22 mouse cellular contexts compared by ENCODE assay signal in genomic region chr1:61997711-61998110, GRCm38 (mm10).
DNase-seq lines count a peak whose midpoint lies in the region; ATAC-seq lines count a peak whose summit lies in the region.
"Had no signal": no experiment of that assay in that cellular context is flagged by ENCODE, and none has a peak within 500 bp of the region (broad histone marks: within the 10 kb centered on the region; RNA-seq: fewer than 3 reads in every experiment).

No protein-coding gene starts in this region.

- H3K9ac ChIP-seq in midbrain, embryonic 12.5 days (replicated peaks): no peak overlapping the region
- no peak overlapping the region for H3K9ac ChIP-seq in hindbrain, embryonic 12.5 days
- H3K9ac ChIP-seq: embryonic facial prominence, embryonic 12.5 days; heart, embryonic 15.5 days; limb, embryonic 15.5 days; neural tube, embryonic 13.5 days had no signal

- no peak overlapping the region for H3K27ac ChIP-seq in midbrain, embryonic 12.5 days (replicated peaks)
- H3K27ac ChIP-seq in midbrain, embryonic 10.5 days (replicated peaks): no peak overlapping the region
- 0 out of 2 replicates have a peak overlapping the region, but pooled peaks have one; percentile 35 for H3K27ac ChIP-seq in hindbrain, embryonic 12.5 days
- H3K27ac ChIP-seq: embryonic facial prominence, embryonic 12.5 days; heart, embryonic 15.5 days; limb, embryonic 15.5 days; neural tube, embryonic 13.5 days had no signal

- H3K4me1 ChIP-seq in midbrain, embryonic 12.5 days: peaks cover 11% of the 10 kb centered on the region
- peaks cover 12% of the 10 kb centered on the region for H3K4me1 ChIP-seq in midbrain, embryonic 10.5 days
- peaks cover 11% of the 10 kb centered on the region for H3K4me1 ChIP-seq in hindbrain, embryonic 12.5 days
- H3K4me1 ChIP-seq: embryonic facial prominence, embryonic 12.5 days; heart, embryonic 15.5 days; limb, embryonic 15.5 days had no signal

- no peak overlapping the region for H3K4me3 ChIP-seq in midbrain, embryonic 12.5 days
- no peak overlapping the region for H3K4me3 ChIP-seq in midbrain, embryonic 10.5 days
- no peak overlapping the region for H3K4me3 ChIP-seq in hindbrain, embryonic 12.5 days
- H3K4me3 ChIP-seq: embryonic facial prominence, embryonic 12.5 days; erythroblast, embryonic 14.5 days; heart, embryonic 15.5 days; limb, embryonic 15.5 days; neural tube, embryonic 13.5 days had no signal

- 13% methylated on average over 3 of the region's 3 CpGs for WGBS in midbrain, embryonic 12.5 days
- WGBS in midbrain, embryonic 10.5 days: 46% methylated on average over 3 of the region's 3 CpGs
- WGBS in hindbrain, embryonic 12.5 days: 22% methylated on average over 3 of the region's 3 CpGs

- no peak overlapping the region for H3K4me2 ChIP-seq in midbrain, embryonic 12.5 days (replicated peaks)
- H3K4me2 ChIP-seq in hindbrain, embryonic 12.5 days (replicated peaks): no peak overlapping the region
- H3K4me2 ChIP-seq: embryonic facial prominence, embryonic 12.5 days; heart, embryonic 15.5 days; limb, embryonic 15.5 days; neural tube, embryonic 13.5 days had no signal

- ATAC-seq in midbrain, embryonic 12.5 days (ENCODE audit: low FRiP score, low read depth): peak; percentile 84
- ATAC-seq in hindbrain, embryonic 12.5 days (ENCODE audit: low FRiP score): peak; percentile 64; the same call in 1 of the 2 replicates
- ATAC-seq: Patski had no signal

- H3K36me3 ChIP-seq in midbrain, embryonic 12.5 days: no peaks in the 10 kb centered on the region
- H3K36me3 ChIP-seq in midbrain, embryonic 10.5 days: no peaks in the 10 kb centered on the region
- no peaks in the 10 kb centered on the region for H3K36me3 ChIP-seq in hindbrain, embryonic 12.5 days
- H3K36me3 ChIP-seq: embryonic facial prominence, embryonic 12.5 days; heart, embryonic 15.5 days; limb, embryonic 15.5 days; neural tube, embryonic 13.5 days had no signal

- DNase-seq in embryo, embryonic 10 days (ENCODE audit: low spot score): peak; percentile 22
- no peak for DNase-seq in embryo, embryonic 9.5 days (ENCODE audit: extremely low spot score)
- no peak for DNase-seq in midbrain, embryonic 10.5 days (ENCODE audit: low spot score)
- no peak for DNase-seq in liver
- no peak for DNase-seq in layer of hippocampus, postnatal 10 days (ENCODE audit: low spot score in 2 of 2)
- DNase-seq in right cerebral cortex, postnatal 4 days: no peak
- DNase-seq: adrenal gland, postnatal 10 days; cerebellum, adult 11-12 months; cerebellum, postnatal 36 days; gastrocnemius, postnatal 36 days; kidney, adult 11 months; lung, postnatal 10 days; spleen, adult 18-20 months; thymus, postnatal 36 days had no signal

- no peaks in the 10 kb centered on the region for H3K9me3 ChIP-seq in midbrain, embryonic 12.5 days
- H3K9me3 ChIP-seq in midbrain, embryonic 10.5 days (replicated peaks): no peaks in the 10 kb centered on the region
- no peaks in the 10 kb centered on the region for H3K9me3 ChIP-seq in hindbrain, embryonic 12.5 days (replicated peaks)
- H3K9me3 ChIP-seq: embryonic facial prominence, embryonic 12.5 days; heart, embryonic 15.5 days; limb, embryonic 15.5 days; neural tube, embryonic 13.5 days had no signal

- H3K27me3 ChIP-seq in midbrain, embryonic 12.5 days: no peaks in the 10 kb centered on the region
- H3K27me3 ChIP-seq in midbrain, embryonic 10.5 days (ENCODE audit: low read depth, poor library complexity, severe bottlenecking): no peaks in the 10 kb centered on the region
- no peaks in the 10 kb centered on the region for H3K27me3 ChIP-seq in hindbrain, embryonic 12.5 days
- H3K27me3 ChIP-seq: embryonic facial prominence, embryonic 12.5 days; heart, embryonic 15.5 days; limb, embryonic 15.5 days; neural tube, embryonic 13.5 days; Patski had no signal
